Mouse (Mus musculus): ENCODE results near the gene Tenm3. TPM values are rescaled to one million over a fixed set of nuclear protein-coding genes. Genes with fewer than 3 reads are reported as not detected.

The Tenm3 gene
- total and polyA plus RNA-seq, 3 experiments = 0.01 to 0.11 TPM; not detected in 1

DNA sequence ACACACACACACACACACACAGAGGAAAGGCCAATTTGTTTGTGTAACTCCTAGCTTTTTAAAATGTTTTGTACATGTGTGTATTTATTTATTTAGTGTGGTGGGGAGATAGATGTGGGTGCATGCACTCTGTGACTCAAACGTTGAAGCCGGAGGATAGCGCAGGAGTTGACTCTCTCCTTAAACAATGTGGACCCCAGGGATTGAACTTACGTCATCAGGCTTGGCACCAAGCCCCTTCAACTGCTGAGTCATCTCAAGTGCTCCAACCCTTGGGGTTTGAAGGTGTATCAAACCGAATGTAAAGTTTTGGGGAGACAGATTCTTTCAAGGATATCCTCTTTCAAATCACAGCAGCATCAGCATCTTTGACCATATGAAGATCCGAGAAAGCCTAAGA is 63.1 kb downstream of the Tenm3 start:
- no peaks in the 10 kb centered on the region for H3K36me3 ChIP-seq (replicated peaks)
- H3K4me1 ChIP-seq (ENCODE audit: insufficient read depth, low read depth, low read length) = no peaks in the 10 kb centered on the region
- no peaks in the 10 kb centered on the region for H3K27me3 ChIP-seq (ENCODE audit: insufficient read depth, low read length)
- H3K4me3 ChIP-seq (ENCODE audit: low read depth, low read length) = no peak overlapping the region
- DNase-seq (ENCODE audit: low spot score) = no peak
- TF ChIP-seq GATA2 (IDR thresholded peaks at IDR 0.05; ENCODE audit: borderline replicate concordance, low read depth, low read length) (no peak), CTCF (IDR thresholded peaks at IDR 0.05; ENCODE audit: low read depth, low read length) (no peak), TAL1 (conservative IDR thresholded peaks at IDR 0.05; ENCODE audit: low read depth, low read length) (no peak), POLR2AphosphoS5 (IDR thresholded peaks at IDR 0.05; ENCODE audit: insufficient replicate concordance, low read depth, low read length) (no peak), GATA1 (IDR thresholded peaks at IDR 0.05; ENCODE audit: borderline replicate concordance, low read length) (no peak)
- H3K9me3 ChIP-seq (replicated peaks) = peaks cover 36% of the 10 kb centered on the region
- no peak for ATAC-seq (ENCODE audit: extremely low read depth, insufficient number of reproducible peaks, low FRiP score, poor library complexity, severe bottlenecking)

DNA sequence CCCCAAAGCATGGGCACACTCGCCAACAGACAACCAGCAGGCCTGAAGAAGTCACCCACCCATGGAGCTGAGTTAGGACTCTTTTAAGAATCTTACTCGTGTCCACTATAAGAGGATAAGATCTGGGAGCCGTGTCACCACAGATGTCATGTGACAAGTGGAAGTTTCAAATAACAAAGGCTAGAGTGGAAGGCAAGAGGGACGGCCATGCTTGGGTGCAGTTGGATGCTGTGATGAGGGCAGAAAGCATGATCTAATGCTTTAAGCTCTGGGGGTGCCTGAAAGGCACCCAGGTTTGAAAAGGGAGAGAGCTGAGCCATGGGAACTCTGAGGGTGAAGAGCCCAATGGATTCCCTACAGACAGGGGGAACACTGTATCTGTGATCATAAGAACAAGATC is 64.6 kb downstream of the Tenm3 start:
- Histone ChIP-seq H3K4me3 (ENCODE audit: low read depth, low read length) (no peak overlapping the region), H3K9me3 (replicated peaks) (peaks cover 31% of the 10 kb centered on the region), H3K4me1 (ENCODE audit: insufficient read depth, low read depth, low read length) (no peaks in the 10 kb centered on the region), H3K27me3 (ENCODE audit: insufficient read depth, low read length) (no peaks in the 10 kb centered on the region), H3K36me3 (replicated peaks) (no peaks in the 10 kb centered on the region)
- no peak for DNase-seq (ENCODE audit: low spot score)
- no peak for TF ChIP-seq TAL1 (conservative IDR thresholded peaks at IDR 0.05; ENCODE audit: low read depth, low read length)
- ATAC-seq (ENCODE audit: extremely low read depth, insufficient number of reproducible peaks, low FRiP score, poor library complexity, severe bottlenecking) = no peak

- no peaks in the 10 kb centered on the region for H3K27me3 ChIP-seq (ENCODE audit: insufficient read depth, low read length)
- H3K9me3 ChIP-seq (replicated peaks) = peaks cover 28% of the 10 kb centered on the region
- ATAC-seq (ENCODE audit: extremely low read depth, insufficient number of reproducible peaks, low FRiP score, poor library complexity, severe bottlenecking) (no peak), DNase-seq (ENCODE audit: low spot score) (no peak)
- no peaks in the 10 kb centered on the region for H3K4me1 ChIP-seq (ENCODE audit: insufficient read depth, low read depth, low read length)
- no peaks in the 10 kb centered on the region for H3K36me3 ChIP-seq (replicated peaks)
- TF ChIP-seq GATA2 (IDR thresholded peaks at IDR 0.05; ENCODE audit: borderline replicate concordance, low read depth, low read length) (no peak), POLR2AphosphoS5 (IDR thresholded peaks at IDR 0.05; ENCODE audit: insufficient replicate concordance, low read depth, low read length) (no peak), GATA1 (IDR thresholded peaks at IDR 0.05; ENCODE audit: borderline replicate concordance, low read length) (no peak), CTCF (IDR thresholded peaks at IDR 0.05; ENCODE audit: low read depth, low read length) (no peak), TAL1 (conservative IDR thresholded peaks at IDR 0.05; ENCODE audit: low read depth, low read length) (no peak)
- H3K4me3 ChIP-seq (ENCODE audit: low read depth, low read length) = no peak overlapping the region
These were observed 67.7 kb downstream of the Tenm3 start for GRCm38 (mm10) chr8:48776081-48776480.

- no peak for ATAC-seq (ENCODE audit: extremely low read depth, insufficient number of reproducible peaks, low FRiP score, poor library complexity, severe bottlenecking)
- no peak for TF ChIP-seq CTCF (IDR thresholded peaks at IDR 0.05; ENCODE audit: low read depth, low read length)
- TF ChIP-seq GATA2 (IDR thresholded peaks at IDR 0.05; ENCODE audit: borderline replicate concordance, low read depth, low read length) = no peak
- no peak for TF ChIP-seq TAL1 (conservative IDR thresholded peaks at IDR 0.05; ENCODE audit: low read depth, low read length)
- no peak for TF ChIP-seq GATA1 (IDR thresholded peaks at IDR 0.05; ENCODE audit: borderline replicate concordance, low read length)
- no peak for TF ChIP-seq POLR2AphosphoS5 (IDR thresholded peaks at IDR 0.05; ENCODE audit: insufficient replicate concordance, low read depth, low read length)
These were observed 68.2 kb downstream of the Tenm3 start for GRCm38 (mm10) chr8:48775531-48776037.

GRCm38 (mm10) chr8:48774837-48775236 is 68.9 kb downstream of the Tenm3 start:
- Histone ChIP-seq H3K4me3 (ENCODE audit: low read depth, low read length) (no peak overlapping the region), H3K36me3 (replicated peaks) (no peaks in the 10 kb centered on the region), H3K9me3 (replicated peaks) (peaks cover 26% of the 10 kb centered on the region), H3K27me3 (ENCODE audit: insufficient read depth, low read length) (no peaks in the 10 kb centered on the region), H3K4me1 (ENCODE audit: insufficient read depth, low read depth, low read length) (no peaks in the 10 kb centered on the region)
- TF ChIP-seq POLR2AphosphoS5 (IDR thresholded peaks at IDR 0.05; ENCODE audit: insufficient replicate concordance, low read depth, low read length) (no peak), CTCF (IDR thresholded peaks at IDR 0.05; ENCODE audit: low read depth, low read length) (no peak), GATA2 (IDR thresholded peaks at IDR 0.05; ENCODE audit: borderline replicate concordance, low read depth, low read length) (no peak), TAL1 (conservative IDR thresholded peaks at IDR 0.05; ENCODE audit: low read depth, low read length) (no peak), GATA1 (IDR thresholded peaks at IDR 0.05; ENCODE audit: borderline replicate concordance, low read length) (no peak)
- DNase-seq (ENCODE audit: low spot score) = no peak
- ATAC-seq (ENCODE audit: extremely low read depth, insufficient number of reproducible peaks, low FRiP score, poor library complexity, severe bottlenecking) = no peak

More at GRCm38 (mm10) chr8:48775531-48776037, 68.2 kb downstream of the Tenm3 start:
- H3K36me3 ChIP-seq (replicated peaks) = no peaks in the 10 kb centered on the region
- H3K27me3 ChIP-seq (ENCODE audit: insufficient read depth, low read length) = no peaks in the 10 kb centered on the region
- peaks cover 28% of the 10 kb centered on the region for H3K9me3 ChIP-seq (replicated peaks)
- H3K4me3 ChIP-seq (ENCODE audit: low read depth, low read length) = no peak overlapping the region
- DNase-seq (ENCODE audit: low spot score) = no peak
- no peaks in the 10 kb centered on the region for H3K4me1 ChIP-seq (ENCODE audit: insufficient read depth, low read depth, low read length)

- no peak for ATAC-seq (ENCODE audit: extremely low read depth, insufficient number of reproducible peaks, low FRiP score, poor library complexity, severe bottlenecking)
- TF ChIP-seq GATA1 (IDR thresholded peaks at IDR 0.05; ENCODE audit: borderline replicate concordance, low read length) (no peak), CTCF (IDR thresholded peaks at IDR 0.05; ENCODE audit: low read depth, low read length) (no peak), GATA2 (IDR thresholded peaks at IDR 0.05; ENCODE audit: borderline replicate concordance, low read depth, low read length) (no peak), POLR2AphosphoS5 (IDR thresholded peaks at IDR 0.05; ENCODE audit: insufficient replicate concordance, low read depth, low read length) (no peak), TAL1 (conservative IDR thresholded peaks at IDR 0.05; ENCODE audit: low read depth, low read length) (no peak)
- Histone ChIP-seq H3K27me3 (ENCODE audit: insufficient read depth, low read length) (no peaks in the 10 kb centered on the region), H3K4me3 (ENCODE audit: low read depth, low read length) (no peak overlapping the region), H3K9me3 (replicated peaks) (peaks cover 26% of the 10 kb centered on the region), H3K4me1 (ENCODE audit: insufficient read depth, low read depth, low read length) (no peaks in the 10 kb centered on the region), H3K36me3 (replicated peaks) (no peaks in the 10 kb centered on the region)
- DNase-seq (ENCODE audit: low spot score) = no peak
These were observed 77.1 kb downstream of the Tenm3 start for GRCm38 (mm10) chr8:48766545-48767234.

Data from G1E (cell line).